Mouse (Mus musculus) 3134 (cell line): ENCODE measurements around the gene Mif4gd.

Experiments used
- DNase-seq: peaks from one replicate; pipeline ENCODE4 v3.0.0-alpha.2; 2011; ENCODE audit warnings: low spot score; ENCODE audit not compliant: insufficient read length; ENCODE audit errors: extremely low read depth

Mif4gd gene

DNA sequence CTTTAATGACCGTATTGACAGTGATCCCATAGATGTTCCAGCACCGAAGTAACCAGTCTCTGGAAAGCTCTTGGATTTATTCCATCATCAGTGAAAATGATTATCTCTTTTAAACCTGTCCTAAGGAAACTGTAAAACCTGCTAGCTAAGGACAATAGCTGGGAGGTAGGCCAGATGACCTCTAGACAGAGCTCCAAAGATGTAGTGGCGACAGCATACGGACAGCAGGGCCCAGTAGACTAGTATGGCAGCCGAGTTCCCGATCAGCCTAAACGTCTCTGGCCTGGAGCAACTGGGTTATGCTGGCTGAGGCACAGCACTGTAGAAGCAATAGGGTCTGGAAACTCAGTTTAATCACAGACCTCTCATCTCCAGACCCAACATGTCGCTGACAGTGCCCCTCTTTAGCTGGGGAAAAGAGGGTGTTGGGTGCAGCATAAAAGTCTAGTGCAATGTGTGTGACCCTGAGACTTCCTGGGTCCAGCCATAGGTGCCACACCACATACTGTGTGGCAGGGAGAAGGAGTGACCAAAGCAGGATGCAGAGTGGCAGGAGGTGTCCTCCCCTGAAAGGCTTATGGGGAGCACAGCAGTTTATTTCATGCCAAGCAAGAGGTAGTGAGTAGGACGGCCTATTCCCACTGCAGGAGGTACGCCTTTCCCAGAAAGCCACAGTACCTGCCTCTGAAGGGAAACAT lies 28.2 kb downstream of the Mif4gd start:
- no peak for DNase-seq

DNA sequence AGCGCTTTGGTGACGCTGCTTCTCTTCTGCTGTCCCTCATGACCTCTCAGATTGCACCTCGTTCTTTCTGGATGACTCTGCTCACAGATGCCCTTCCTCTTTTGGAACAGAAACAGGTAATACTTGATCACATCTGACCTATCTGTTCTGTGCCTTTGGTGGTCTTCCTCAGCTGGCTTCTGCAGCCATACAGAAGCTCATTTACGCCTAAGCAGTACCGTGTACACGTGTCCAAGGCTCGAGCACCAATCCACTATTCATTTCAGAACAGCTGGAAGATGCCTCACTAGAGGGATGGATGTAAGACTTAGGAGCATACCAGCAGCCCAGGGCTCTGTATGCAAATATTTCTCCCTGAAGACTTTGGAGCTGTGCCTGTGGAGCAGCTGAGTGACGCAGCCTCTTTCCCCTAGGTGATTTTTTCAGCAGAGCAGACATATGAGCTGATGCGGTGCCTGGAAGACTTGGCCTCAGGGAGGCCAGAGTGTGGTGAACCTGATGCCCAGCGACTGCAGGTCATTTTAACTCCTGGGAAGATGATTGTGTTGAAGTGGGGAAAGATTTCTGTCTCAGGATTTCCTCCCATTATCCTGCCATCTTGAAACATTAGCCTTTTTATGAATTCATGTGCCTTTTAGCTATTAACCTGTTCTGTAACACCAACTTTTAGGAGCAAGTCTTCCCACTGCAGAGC lies 29.7 kb downstream of the Mif4gd start:
- no peak for DNase-seq

DNA sequence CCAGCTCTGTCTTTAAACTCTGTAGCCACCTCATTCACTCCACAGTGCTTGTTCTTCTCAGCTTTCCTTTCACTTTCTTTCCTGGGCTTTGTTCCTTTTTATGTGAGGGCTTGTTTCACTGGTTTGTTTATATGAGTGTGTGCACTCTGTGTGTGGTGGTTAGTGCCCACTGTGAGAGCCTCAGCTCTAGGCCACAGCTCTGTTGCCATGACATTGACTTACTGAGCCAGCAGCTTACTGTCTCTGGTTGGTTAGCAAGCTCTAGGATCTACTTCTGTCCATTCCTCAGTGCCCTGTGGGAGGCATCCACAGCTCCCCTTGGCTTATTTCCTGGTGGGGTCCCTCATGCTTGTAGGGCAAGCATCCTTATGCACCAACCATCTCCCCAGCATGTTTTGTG lies 33.7 kb downstream of the Mif4gd start:
- no peak for DNase-seq

DNA sequence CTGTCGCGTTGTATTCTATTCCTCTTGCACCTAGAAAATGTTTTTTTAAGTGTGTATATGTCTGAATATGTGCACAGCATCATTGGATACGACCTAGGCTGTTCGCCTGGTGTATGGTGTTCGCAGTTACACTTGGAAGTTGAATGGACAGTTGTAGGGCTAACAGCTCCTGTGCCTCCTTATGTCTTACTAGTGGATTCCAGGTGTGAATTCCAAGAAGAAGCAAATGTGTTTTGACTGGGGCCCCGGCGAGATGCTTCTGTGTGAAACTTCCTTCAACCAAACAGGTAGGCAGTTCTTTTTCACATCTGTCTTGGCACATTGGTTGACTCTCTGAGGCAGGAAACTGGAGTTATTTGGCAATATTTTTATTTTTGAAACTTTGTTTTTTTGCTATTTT lies 47.8 kb downstream of the Mif4gd start:
- DNase-seq, result no peak

DNA sequence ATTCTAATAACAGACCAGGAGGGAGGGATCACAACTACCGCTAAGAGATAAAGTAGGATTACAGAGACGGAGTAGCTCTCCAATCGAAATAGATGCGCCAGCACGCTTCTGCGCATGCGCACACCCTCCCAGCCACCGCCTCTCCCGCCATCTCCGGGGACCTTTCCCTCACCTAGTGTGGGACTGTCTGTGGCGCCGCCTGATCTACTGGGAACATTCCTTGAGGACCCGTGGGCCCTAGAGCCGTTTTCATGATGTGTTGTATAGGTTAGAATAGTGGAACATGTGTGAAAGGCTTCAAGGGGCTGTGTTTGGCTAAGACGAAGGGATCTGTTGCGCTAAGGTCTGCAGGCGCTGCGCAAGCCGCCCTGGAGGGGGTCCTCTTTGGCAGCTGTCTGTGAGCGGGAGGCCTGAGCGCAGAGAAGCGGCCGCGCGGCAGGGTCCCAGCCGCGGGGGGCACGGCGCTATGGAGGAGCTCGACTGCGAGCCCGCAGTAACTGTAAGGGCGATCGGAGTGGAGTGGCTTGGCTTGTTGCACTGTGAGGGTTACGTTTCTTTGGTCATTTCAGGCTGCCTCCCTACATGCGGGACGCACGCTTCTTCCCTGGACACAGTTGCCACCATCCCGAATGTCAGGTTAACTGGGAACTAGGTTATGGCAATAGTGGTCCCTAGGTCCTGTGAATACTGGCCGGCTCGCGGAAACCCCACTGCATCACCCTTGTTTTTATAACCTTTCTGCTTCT lies 48.5 kb downstream of the Mif4gd start, which contains the start of gene Nup85:
TSS of gene Nup85 (plus strand) at position 371 of the 746 bp plus-strand sequence.
- peak; percentile 97 for DNase-seq

DNA sequence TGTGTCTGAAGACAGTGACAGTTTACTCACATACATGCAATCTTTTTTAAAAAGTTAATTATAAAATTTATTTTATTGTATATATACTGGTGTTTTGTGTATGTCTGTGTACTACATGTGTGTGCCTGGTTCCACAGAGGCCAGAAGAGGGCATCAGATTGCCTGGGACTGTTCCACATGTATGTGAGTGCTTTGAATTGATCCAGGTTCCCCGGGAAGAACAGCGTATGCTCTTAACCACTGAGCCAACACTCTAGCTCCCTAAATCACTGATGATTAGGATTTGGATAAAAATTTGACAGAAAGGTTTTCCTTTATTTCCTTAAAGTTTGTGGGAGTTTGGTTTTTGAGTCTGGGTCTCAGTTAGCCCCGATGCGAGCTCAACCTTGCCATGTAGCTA lies 49.4 kb downstream of the Mif4gd start:
- DNase-seq, result no peak
